ENCODE assay signal across 8 mouse cellular contexts in genomic region chr17:27557927-27558661, GRCm38 (mm10). TPM values are rescaled to one million over a fixed set of nuclear protein-coding genes. Genes with fewer than 3 reads are reported as not detected.
DNase-seq lines count a peak whose midpoint lies in the region; ATAC-seq and TF ChIP-seq lines count a peak whose summit lies in the region.

No protein-coding gene starts in this region.

- H3K27ac ChIP-seq in heart, embryonic 12.5 days (ENCODE audit: poor library complexity, severe bottlenecking): peak overlapping the region; percentile 98
- H3K27ac ChIP-seq in ES-Bruce4 (ENCODE audit: insufficient read depth, low read length): peak overlapping the region; percentile 33
- H3K27ac ChIP-seq in embryonic fibroblast, embryonic 13.5 days (ENCODE audit: insufficient read depth, low read length): peak overlapping the region; percentile 76; the same call in 1 of the 2 replicates
- H3K27ac ChIP-seq in liver, embryonic 12.5 days: peak overlapping the region; percentile 96

- no peak for TF ChIP-seq CTCF in ES-Bruce4 (IDR thresholded peaks at IDR 0.05; ENCODE audit: low read depth, low read length)
- no peak for TF ChIP-seq CTCF in embryonic fibroblast, embryonic 13.5 days (IDR thresholded peaks at IDR 0.05; ENCODE audit: borderline replicate concordance, insufficient read depth, low read length)

- H3K4me3 ChIP-seq in heart, embryonic 12.5 days: peak overlapping the region; percentile 78
- H3K4me3 ChIP-seq in ES-Bruce4 (ENCODE audit: low read depth, low read length): peak overlapping the region; percentile 96
- H3K4me3 ChIP-seq in embryonic fibroblast, embryonic 13.5 days (ENCODE audit: insufficient read depth, low read length): peak overlapping the region; percentile 67
- H3K4me3 ChIP-seq in liver, embryonic 12.5 days: peak overlapping the region; percentile 91

- 8% methylated on average over 14 of the region's 14 CpGs for WGBS in heart, embryonic 12.5 days
- WGBS in liver, embryonic 12.5 days (ENCODE audit: insufficient replicate concordance): 1% methylated on average over 14 of the region's 14 CpGs

- H3K9ac ChIP-seq in heart, embryonic 12.5 days: peak overlapping the region; percentile 92
- H3K9ac ChIP-seq in ES-Bruce4 (ENCODE audit: low read depth, poor library complexity, severe bottlenecking): peak overlapping the region; percentile 98
- H3K9ac ChIP-seq in liver, embryonic 12.5 days: peak overlapping the region; percentile 98

- TF ChIP-seq POLR2A in ES-Bruce4 (IDR thresholded peaks at IDR 0.05; ENCODE audit: insufficient read depth, low read length): no peak
- TF ChIP-seq POLR2A in embryonic fibroblast, embryonic 13.5 days (IDR thresholded peaks at IDR 0.05; ENCODE audit: low read depth, low read length): no peak

- peaks cover 54% of the 10 kb centered on the region for H3K4me1 ChIP-seq in heart, embryonic 12.5 days (replicated peaks)
- H3K4me1 ChIP-seq in ES-Bruce4 (ENCODE audit: control insufficient read depth, insufficient read depth, low read length): peaks cover 2% of the 10 kb centered on the region
- peaks cover 18% of the 10 kb centered on the region for H3K4me1 ChIP-seq in embryonic fibroblast, embryonic 13.5 days (ENCODE audit: control insufficient read depth, insufficient read depth, low read length)
- peaks cover 84% of the 10 kb centered on the region for H3K4me1 ChIP-seq in liver, embryonic 12.5 days

- no peak for ATAC-seq in heart, embryonic 12.5 days (ENCODE audit: insufficient number of reproducible peaks, low FRiP score)
- ATAC-seq in liver, embryonic 12.5 days: no peak
- no peak for ATAC-seq in activated CD4-positive, CD25-positive, alpha-beta regulatory T cell, adult 4 months

- DNase-seq in heart, adult 18-20 months: no peak
- no peak for DNase-seq in right cerebral cortex, postnatal 14 days
- DNase-seq in ovary, postnatal 36 days (ENCODE audit: low spot score): no peak

- no peaks in the 10 kb centered on the region for H3K27me3 ChIP-seq in heart, embryonic 12.5 days (replicated peaks)
- no peaks in the 10 kb centered on the region for H3K27me3 ChIP-seq in ES-Bruce4 (ENCODE audit: control insufficient read depth, insufficient read depth, low read length, poor library complexity, severe bottlenecking)
- no peaks in the 10 kb centered on the region for H3K27me3 ChIP-seq in liver, embryonic 12.5 days (replicated peaks)

- H3K36me3 ChIP-seq in heart, embryonic 12.5 days: peaks cover 14% of the 10 kb centered on the region
- H3K36me3 ChIP-seq in ES-Bruce4 (ENCODE audit: control insufficient read depth, insufficient read depth, low read length, poor library complexity, severe bottlenecking): peaks cover 18% of the 10 kb centered on the region
- H3K36me3 ChIP-seq in liver, embryonic 12.5 days: peaks cover 33% of the 10 kb centered on the region

- no peak for TF ChIP-seq EP300 in ES-Bruce4 (IDR thresholded peaks at IDR 0.05; ENCODE audit: insufficient read depth, low read depth, low read length)

- peak overlapping the region; percentile 96 for H3K4me2 ChIP-seq in heart, embryonic 12.5 days
- H3K4me2 ChIP-seq in liver, embryonic 12.5 days: peak overlapping the region; percentile 96

- H3K9me3 ChIP-seq in heart, embryonic 12.5 days (replicated peaks): no peaks in the 10 kb centered on the region
- H3K9me3 ChIP-seq in ES-Bruce4 (replicated peaks; ENCODE audit: control insufficient read depth, insufficient read depth, low read length, poor library complexity, severe bottlenecking): no peaks in the 10 kb centered on the region
- H3K9me3 ChIP-seq in liver, embryonic 12.5 days (replicated peaks): no peaks in the 10 kb centered on the region

RNA-seq across cellular contexts. Expression of gene Hmga1, which starts 1.8 kb away (rescaled TPM):
- 188 and 194 TPM in 2 replicates for polyA plus RNA-seq in heart, embryonic 12.5 days (2016; fragmentation: Nextera tagmentation; extraction: Ambion mirVana)
- total RNA-seq in heart, adult 18-20 months (2021): 10 to 100 TPM; 47.3 to 52.7 TPM
- 933 and 989 TPM in 2 replicates for polyA plus RNA-seq in ES-Bruce4 (2011; ENCODE audit: insufficient read depth, insufficient read length, low read depth, missing spikeins)
- 207 and 393 TPM in 2 replicates for polyA plus RNA-seq in embryonic fibroblast, embryonic 13.5 days (2011; ENCODE audit: insufficient read length, low read depth, missing spikeins)
- polyA plus RNA-seq in liver, embryonic 12.5 days (2016; fragmentation: Nextera tagmentation; extraction: Ambion mirVana): 295 and 306 TPM in 2 replicates
- 10 to 100 TPM; 48.0 to 73.5 TPM for polyA plus RNA-seq in activated CD4-positive, CD25-positive, alpha-beta regulatory T cell, adult 4 months (2017; shearing (Covaris generic))

RNA-seq across cellular contexts. Expression of gene AI413582, which starts 7.5 kb away (rescaled TPM):
- 13.2 and 14.9 TPM in 2 replicates for polyA plus RNA-seq in heart, embryonic 12.5 days (2016; fragmentation: Nextera tagmentation; extraction: Ambion mirVana)
- total RNA-seq in heart, adult 18-20 months (2021): 10 to 100 TPM in 1 of 2 experiments, 1 to 10 TPM in 1; 9.3 to 10.6 TPM
- polyA plus RNA-seq in ES-Bruce4 (2011; ENCODE audit: insufficient read depth, insufficient read length, low read depth, missing spikeins): 14.4 and 16.8 TPM in 2 replicates
- 15.6 and 30.9 TPM in 2 replicates for polyA plus RNA-seq in embryonic fibroblast, embryonic 13.5 days (2011; ENCODE audit: insufficient read length, low read depth, missing spikeins)
- 14.1 and 16.8 TPM in 2 replicates for polyA plus RNA-seq in liver, embryonic 12.5 days (2016; fragmentation: Nextera tagmentation; extraction: Ambion mirVana)
- polyA plus RNA-seq in activated CD4-positive, CD25-positive, alpha-beta regulatory T cell, adult 4 months (2017; shearing (Covaris generic)): 100 to 1,000 TPM in 1 of 2 experiments, 10 to 100 TPM in 1; 98.5 to 118 TPM

RNA-seq across cellular contexts. Expression of gene Grm4, which starts 36.9 kb away (rescaled TPM):
- 0.08 and 0.10 TPM in 2 replicates for polyA plus RNA-seq in heart, embryonic 12.5 days (2016; fragmentation: Nextera tagmentation; extraction: Ambion mirVana)
- total RNA-seq in heart, adult 18-20 months (2021): under 1 TPM; 0.15 to 0.18 TPM
- polyA plus RNA-seq in ES-Bruce4 (2011; ENCODE audit: insufficient read depth, insufficient read length, low read depth, missing spikeins): 0.49 and 0.63 TPM in 2 replicates
- not detected in 2 replicates for polyA plus RNA-seq in embryonic fibroblast, embryonic 13.5 days (2011; ENCODE audit: insufficient read length, low read depth, missing spikeins)
- polyA plus RNA-seq in liver, embryonic 12.5 days (2016; fragmentation: Nextera tagmentation; extraction: Ambion mirVana): 0.05 TPM in 1 of 2 replicates, not detected in the other
- polyA plus RNA-seq in activated CD4-positive, CD25-positive, alpha-beta regulatory T cell, adult 4 months (2017; shearing (Covaris generic)): under 1 TPM in 1 of 2 experiments, not detected in 1; 0.18 TPM

Comparison
In these comparisons a context has a peak if more than half of its experiments do, and no peak if none do; other contexts are left out.
1. H3K27ac ChIP-seq: peak in every context shown above with its lines; median percentile 98 in heart, embryonic 12.5 days; 96 in liver, embryonic 12.5 days; 76 in embryonic fibroblast, embryonic 13.5 days; 33 in ES-Bruce4.